Mouse (Mus musculus) lung, postnatal 10 days (tissue): Measurements from ENCODE around the gene Ppp1r14b.

ENCODE experiments used
- DNase-seq: peaks from one replicate; pipeline ENCODE4 v3.0.0; 2021

Ppp1r14b gene

GRCm38 (mm10) chr19:6996006-6996405 lies 21.2 kb downstream of the Ppp1r14b start, which contains the start of the genes Nudt22 and Trpt1:
TSS of gene Nudt22 (minus strand) at chr19:6996117.
TSS of gene Trpt1 (plus strand) at chr19:6996131.
- DNase-seq, result peak; percentile 95

GRCm38 (mm10) chr19:6997721-6998290 lies 23.0 kb downstream of the Ppp1r14b start:
- DNase-seq, result peak; percentile 1

GRCm38 (mm10) chr19:6999360-7000063 lies 24.7 kb downstream of the Ppp1r14b start:
- DNase-seq, result no peak

GRCm38 (mm10) chr19:7006892-7007593 lies 32.3 kb downstream of the Ppp1r14b start:
- DNase-seq, result no peak

GRCm38 (mm10) chr19:7012426-7012825 lies 37.7 kb downstream of the Ppp1r14b start:
- DNase-seq, result no peak

GRCm38 (mm10) chr19:7013984-7014383 lies 39.2 kb downstream of the Ppp1r14b start:
- DNase-seq, result no peak

- DNase-seq, result no peak
These were observed 39.8 kb downstream of the Ppp1r14b start for GRCm38 (mm10) chr19:7014481-7015135.

GRCm38 (mm10) chr19:7017541-7018457 lies 43.0 kb downstream of the Ppp1r14b start:
- DNase-seq, result no peak

- no peak for DNase-seq
These were observed 43.8 kb downstream of the Ppp1r14b start for GRCm38 (mm10) chr19:7018546-7018945.

- DNase-seq, result peak; percentile 65
These were observed 44.4 kb downstream of the Ppp1r14b start, which contains the start of gene Fermt3 for GRCm38 (mm10) chr19:7019191-7019590. TSS of gene Fermt3 (minus strand) at chr19:7019469.

GRCm38 (mm10) chr19:7020224-7020641 lies 45.5 kb downstream of the Ppp1r14b start:
- DNase-seq, result peak; percentile 70
